Mouse (Mus musculus) spleen, adult 12 weeks (tissue): ENCODE data around the gene Klf6.

ENCODE experiments used
- DNase-seq: peaks from one replicate; pipeline ENCODE4 v3.0.0; 2022; ENCODE audit warnings: low spot score

The Klf6 gene

GRCm38 (mm10) chr13:5899641-5900040 is 38.4 kb downstream of the Klf6 start:
- no peak for DNase-seq

- no peak for DNase-seq
Measured at GRCm38 (mm10) chr13:5913201-5913600, 51.9 kb downstream of the Klf6 start.

GRCm38 (mm10) chr13:5917360-5917759 is 56.1 kb downstream of the Klf6 start:
- DNase-seq: no peak

- no peak for DNase-seq
Measured at GRCm38 (mm10) chr13:5919966-5920365, 58.7 kb downstream of the Klf6 start.
